Mouse (Mus musculus) gonadal fat pad, adult 2 months (tissue): ENCODE measurements around the gene Obsl1. TPM values are rescaled to one million over a fixed set of nuclear protein-coding genes. Genes with fewer than 3 reads are reported as not detected.

Source experiments
- DNase-seq: peaks from one replicate; pipeline ENCODE4 v3.0.0-alpha.2; 2012; ENCODE audit warnings: low read depth
- polyA plus RNA-seq: library from polyadenylated mRNA; depleted of rRNA; stranded (reverse); fragments of >200 nt; gene quantifications from 2 replicates; pipeline ENCODE4 v1.2.3, GENCODE M21; 2012

Obsl1 gene
- polyA plus RNA-seq, 1 experiment = 26.6 TPM

DNA sequence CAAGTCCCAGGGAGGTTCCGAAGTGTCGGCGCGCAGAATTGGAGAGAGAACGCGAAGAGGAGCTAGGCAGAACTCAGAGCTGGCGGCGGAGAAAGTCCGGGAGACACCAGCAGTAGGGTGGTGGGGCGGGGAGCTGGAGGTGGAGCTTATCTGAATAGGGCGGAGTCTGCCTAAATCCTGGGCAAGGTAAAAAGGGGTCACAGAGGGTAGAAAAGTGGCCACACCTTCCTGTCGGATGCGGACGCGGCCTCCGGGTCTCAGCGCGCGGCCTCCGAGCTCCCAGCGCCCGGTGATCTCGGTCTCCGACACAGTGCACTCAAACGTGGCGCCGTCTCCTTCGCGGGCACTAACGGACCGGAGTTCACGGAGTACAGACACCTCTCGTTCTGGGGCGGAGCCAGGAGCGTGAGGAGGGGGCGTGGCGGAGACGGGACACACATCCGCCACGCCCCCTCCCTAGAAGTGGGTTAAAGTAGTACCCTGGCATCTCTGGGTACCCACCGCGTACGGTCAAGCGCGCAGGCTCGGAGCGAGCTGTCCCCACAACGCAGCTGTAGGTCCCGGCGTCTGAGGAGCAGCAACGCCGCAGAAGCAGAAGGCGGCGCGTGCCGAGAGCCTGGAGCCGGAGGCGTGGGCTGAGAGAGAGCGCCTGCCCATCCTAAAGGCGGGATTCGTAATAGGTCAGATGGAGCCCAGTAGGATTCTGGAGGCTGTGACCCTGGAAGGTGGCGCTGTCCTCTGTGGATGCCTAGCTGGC is 18.7 kb downstream of the Obsl1 start:
- no peak for DNase-seq

DNA sequence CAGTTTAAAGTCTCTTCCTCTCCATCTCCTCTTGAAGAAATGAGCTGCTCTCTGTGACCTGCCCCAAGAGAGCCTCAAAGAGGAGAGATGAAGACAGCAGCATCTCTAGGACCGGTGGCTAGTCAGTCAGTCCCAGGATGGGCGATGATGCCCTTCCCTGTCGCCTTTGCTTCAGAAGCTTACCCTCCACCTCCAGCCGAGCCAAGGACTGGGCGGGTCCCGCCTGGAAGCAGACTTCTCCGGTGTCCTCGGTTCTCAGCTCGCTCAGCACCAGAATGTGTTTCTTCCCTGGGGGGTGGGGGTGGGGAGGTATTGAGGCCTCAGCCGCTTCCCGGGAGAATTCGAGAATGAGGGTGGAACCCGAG is 19.2 kb downstream of the Obsl1 start:
- no peak for DNase-seq

DNA sequence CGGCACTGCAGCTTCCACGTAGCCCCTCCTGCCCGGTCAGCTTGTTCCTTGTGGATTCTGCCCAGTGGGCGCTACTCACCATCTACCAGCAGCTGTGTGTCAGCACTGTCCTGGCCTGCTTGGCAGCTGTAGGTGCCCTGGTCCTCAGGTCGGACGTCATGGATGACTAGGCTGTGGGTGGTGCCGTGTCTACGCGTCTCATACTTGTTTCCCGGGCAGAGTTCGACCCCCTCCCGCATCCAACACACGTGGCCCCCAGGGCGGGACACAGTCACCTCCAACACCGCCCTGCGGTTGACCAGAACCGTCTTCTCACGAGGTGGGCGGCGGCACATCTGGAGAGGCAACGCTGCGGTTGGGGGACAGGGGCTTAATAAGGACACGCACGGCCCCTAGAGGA is 19.7 kb downstream of the Obsl1 start:
- no peak for DNase-seq

DNA sequence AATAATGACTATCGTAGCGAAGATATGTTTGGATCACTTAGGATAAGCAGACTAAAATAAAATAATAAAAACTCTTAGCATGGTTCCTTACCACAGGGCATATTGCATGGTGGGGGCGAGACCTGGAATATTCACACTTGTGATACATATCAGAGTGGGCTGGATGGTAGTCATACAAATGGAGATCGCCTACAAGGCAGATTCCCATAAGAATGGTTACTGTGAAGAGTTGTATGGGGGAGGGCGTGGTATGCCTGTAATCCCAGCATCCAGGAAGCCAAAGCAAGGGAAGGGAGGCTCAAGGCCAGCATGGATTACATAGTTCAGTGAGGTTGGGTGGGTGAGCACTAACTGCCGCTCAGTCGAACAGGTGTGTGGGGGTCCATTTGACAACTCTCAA is 25.5 kb downstream of the Obsl1 start:
- no peak for DNase-seq

DNA sequence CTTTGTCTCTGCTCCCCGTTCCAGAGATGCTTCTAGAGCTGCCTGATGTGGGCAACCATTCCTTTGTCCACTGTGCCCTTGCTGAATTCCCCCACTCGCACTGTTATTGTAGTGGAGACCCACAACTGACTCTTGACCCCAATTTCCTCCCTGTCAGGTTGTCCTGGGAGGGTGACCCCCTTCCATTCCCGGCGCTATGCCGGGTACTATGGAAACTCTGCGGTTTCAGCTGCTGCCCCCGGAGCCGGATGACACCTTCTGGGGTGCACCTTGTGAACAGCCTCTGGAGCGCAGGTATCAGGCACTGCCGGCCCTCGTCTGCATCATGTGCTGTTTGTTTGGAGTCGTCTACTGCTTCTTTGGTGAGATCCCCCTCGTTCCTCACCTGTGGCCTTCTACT is 26.2 kb downstream of the Obsl1 start:
- DNase-seq = no peak

DNA sequence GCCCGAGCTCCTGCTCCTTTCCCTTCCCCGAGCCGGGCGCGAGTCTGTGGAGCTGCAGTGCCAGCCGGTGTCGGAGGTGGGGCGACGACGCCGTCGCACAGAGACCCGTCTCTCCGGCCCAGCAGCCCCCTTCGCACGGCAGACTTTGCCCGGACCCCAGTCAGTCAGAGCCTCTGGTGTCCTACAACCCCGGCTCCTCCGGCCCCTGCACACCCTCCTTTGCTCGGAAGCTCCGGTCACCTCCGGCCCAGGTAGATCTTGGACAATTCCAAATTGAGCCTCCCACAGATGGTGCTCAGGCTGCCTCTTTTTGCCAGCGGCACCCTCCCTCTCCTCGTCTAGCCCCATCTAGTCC is 26.6 kb downstream of the Obsl1 start:
- DNase-seq = no peak

DNA sequence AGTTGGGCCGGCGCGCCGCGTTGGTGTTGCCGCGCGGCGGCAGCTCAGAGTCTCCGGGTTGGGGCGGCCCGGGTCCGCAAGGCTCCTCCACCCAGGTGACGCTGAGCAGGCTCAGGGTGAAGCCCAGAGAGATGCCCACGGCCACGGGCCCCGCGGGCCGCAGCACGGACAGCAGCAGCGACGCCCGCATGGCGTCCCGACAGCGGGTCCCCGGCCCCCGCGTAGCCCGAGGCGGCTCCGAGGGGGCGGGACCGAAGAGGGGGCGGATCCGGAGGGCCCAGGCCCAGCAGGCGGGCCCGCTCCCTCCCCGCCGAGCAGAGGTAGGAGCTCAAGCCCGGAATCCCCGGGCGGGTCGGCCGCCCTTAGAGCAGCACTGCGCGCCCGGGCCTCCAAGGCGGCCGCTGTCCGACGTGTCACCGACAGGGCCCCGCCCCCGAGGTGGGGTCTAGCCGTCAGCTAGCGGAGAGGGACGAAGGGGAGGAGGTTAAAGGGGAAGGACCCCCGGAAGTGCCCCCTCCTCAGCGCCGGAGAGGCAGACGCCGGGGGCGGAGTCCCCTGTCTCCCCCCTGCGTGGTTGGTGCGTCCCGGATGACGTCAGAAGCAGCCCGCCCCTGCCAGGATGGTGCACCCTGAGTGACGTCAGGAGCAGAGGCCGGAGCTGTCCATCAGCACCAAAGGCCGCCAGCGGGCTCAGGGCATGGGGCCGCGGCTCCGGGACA is 27.2 kb downstream of the Obsl1 start, which contains the start of the genes Chpf and Tmem198:
Gene Chpf (minus strand): TSS at position 392 of the 719 bp plus-strand sequence.
Gene Tmem198 (plus strand): TSS at position 617 of the 719 bp plus-strand sequence.
- DNase-seq = no peak

DNA sequence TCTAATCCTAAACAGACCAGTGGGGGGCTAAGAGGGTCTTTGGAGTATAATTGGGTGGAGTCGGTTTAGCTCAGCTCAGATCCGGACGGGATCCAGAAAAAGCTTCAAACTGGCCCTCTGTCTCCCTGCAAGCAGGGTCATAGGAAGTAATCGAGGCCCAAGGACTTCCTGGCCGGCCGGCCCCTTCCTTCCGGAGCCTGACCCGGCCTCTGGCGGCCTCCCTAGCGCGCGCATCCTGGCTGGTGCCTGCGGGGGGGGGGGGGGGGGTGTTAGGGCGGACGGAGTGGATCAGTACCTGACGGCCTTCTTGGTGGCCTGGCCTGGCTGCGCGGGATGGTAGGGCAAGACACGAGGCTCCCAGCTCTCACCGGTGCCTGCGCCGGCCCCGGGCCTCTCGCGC is 27.8 kb downstream of the Obsl1 start:
- DNase-seq = no peak

DNA sequence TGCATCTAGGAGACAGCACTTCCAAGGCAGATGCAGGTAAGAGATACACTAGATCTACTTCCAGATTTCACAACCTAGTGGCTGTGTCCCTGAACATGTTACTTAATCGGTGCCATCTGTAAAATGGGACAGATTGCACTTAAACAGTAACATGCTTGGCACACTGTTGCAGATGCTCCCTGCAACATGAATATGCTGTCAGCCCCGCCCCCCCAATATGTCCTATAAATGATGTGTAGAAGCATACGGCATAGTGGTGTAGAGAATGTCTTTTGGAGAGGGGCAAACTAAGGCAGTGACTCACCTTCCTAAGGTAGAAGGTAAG is 28.3 kb downstream of the Obsl1 start:
- DNase-seq = no peak

DNA sequence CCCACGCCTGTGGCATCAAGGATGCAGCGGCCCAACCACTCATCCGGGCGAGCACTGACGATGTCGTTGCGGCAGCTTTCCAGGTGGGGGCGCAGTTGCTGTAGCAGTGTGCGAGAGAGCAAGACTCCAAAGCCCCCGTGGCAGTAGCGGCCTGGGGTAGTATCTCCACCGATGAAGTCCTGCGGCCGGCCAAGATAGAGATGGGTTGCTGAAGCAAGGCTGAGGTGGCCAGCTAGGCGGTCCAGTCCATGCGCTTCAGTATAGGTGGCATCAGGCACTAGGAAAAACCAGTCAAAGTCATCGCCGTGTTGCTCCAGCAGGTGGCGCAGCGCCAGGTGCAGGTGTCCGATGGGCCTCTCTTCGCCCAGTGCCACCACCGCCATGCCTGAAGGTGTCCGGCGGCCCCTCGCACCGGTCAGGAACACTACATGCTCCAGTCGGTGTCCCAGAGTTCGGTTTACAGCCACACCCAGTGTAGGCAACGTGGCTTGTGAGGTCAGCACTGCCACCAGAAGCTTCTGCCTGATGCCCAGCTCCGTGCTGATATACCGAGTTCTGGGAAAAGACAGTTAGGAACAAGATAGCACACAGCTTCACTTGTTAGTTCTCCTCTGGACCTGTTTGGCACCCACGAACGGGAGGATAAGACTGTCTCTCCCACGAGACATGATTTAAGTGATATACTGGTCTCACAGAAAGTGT is 28.8 kb downstream of the Obsl1 start:
- DNase-seq = no peak

DNA sequence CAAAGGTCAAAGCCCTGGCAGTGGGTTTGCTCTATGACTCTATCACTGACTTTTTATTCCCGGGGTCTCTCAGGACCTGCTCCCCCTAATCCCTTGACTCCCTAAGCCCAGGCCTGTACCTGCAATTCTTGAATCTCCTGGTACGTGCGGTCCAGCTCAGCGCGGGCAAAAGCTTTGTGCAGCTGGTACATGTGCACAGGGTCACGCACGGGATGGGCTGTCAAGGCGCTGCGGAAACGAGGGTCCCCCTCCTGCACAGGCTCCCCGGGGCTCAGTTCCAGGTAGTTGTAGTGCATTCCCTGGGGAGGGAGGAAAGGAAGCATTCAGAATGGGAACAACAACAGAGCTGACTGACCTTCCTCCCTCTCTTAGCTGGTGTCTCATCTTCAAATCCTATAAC is 29.8 kb downstream of the Obsl1 start:
- no peak for DNase-seq

DNA sequence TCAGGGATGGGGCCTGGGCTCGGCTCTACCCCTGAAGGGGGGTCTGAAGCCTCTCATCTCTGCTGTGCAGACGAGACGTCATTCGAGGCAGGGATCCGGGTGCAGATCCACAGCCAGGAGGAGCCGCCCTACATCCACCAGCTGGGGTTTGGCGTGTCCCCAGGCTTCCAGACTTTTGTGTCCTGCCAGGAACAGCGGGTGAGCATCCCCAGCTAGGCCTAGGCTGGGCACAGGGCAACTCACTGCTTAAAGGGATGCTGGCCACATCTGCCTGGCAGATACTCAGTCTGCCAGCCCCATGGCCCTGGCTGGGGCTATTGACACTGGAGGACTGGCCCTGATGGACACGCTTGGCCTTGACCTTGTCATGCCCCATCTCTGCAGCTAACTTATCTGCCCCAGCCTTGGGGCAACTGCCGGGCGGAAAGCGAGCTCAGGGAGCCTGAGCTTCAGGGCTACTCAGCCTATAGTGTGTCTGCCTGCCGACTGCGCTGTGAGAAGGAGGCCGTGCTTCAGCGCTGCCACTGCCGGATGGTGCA is 36.9 kb downstream of the Obsl1 start:
- no peak for DNase-seq

DNA sequence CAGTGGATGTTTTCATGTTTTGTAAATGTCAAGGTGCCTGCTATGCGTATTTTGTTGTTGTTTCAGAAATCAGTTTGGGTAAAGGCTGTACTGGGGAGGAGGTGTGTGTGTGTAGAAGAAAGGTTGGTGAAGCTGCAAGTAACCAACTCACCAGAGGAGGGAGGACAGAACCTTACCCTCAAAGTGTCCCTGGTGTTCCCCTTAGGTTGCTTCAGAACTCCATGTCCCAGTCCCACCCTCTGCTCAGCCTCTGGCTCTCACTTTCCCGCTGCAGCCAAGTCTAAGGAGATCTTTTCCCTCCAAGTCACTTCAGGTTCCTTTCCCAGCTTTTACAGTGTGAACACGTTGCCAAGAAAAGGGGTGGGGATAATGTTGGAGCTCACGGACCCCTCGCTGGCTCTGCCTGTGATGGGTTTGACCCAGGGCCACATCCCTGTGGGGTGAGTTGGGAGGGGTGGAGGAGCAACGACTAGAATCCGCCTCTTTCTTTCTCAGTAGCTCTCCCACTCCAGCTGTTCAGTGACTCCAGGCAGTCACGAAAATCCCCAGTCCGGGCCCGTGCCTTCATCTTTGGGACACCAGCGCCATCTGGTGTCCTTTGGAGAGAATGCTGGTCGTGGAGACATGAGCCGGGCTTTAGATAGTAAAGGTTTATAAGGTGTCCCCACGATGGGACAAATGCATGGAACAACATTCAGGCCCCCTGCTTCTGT is 38.9 kb downstream of the Obsl1 start:
- DNase-seq = no peak

DNA sequence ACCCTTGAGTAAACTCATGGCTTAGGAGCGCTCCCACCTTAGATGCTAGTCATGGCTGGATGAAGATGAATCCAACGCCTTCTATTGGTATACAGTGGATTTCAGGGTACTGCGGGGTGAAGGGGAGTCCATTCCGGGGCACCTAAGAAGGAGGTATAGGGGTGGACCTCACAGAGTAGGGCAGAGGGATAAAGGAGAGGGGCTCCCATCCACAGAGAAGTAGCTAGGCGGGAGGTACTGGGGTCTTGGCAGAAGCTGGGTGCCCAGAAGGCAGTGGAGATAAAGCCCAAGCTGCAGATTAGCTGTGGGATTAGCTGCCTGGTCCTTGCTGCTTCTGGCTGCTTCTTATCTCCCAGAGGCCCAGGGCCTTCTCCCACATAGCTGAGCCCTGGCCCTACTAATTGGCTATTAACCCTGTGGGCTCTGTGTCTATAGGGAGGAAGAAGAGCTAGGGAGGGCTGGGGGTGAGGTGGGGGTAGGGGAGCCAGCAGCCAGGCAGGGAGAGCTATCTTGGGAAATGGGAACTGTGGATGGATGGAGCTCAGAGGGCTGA is 42.5 kb downstream of the Obsl1 start:
- no peak for DNase-seq

DNA sequence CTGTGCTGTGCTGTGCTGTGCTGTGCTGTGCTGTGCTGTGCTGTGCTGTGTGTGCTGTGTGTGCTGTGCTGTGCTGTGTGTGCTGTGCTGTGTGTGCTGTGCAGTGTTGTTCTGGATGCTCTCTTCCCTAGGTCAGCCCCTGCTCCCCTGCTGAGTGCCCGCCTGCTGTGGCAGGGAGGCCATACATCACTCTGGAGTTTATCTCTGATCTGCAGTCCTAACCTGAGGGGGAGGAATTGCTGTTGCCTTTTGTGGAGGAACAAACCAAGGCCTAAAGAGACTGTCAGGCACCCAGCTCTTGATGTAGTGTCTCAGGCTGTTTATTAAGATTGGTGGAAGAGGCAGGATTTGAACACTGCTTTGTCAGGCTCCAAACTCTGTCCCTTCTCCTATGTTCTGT is 43.6 kb downstream of the Obsl1 start:
- no peak for DNase-seq

DNA sequence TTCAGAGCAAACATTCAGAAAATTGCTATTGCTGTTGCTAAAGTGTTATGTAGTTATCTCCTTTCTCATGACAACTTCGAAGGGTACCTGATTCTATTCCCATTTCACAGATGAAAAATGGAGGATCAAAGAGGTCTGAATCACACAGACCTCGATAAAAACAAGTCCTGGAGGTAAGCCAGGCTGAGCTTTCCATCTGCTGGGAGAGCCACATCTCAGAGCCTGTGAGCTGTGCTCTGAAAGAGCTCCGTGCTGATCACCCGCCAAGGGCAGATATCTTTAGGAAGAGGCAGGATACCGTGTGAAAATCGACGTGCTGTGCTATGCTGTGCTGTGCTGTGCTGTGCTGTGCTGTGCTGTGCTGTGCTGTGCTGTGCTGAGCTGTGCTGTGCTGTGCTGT is 46.0 kb downstream of the Obsl1 start:
- DNase-seq = no peak

DNA sequence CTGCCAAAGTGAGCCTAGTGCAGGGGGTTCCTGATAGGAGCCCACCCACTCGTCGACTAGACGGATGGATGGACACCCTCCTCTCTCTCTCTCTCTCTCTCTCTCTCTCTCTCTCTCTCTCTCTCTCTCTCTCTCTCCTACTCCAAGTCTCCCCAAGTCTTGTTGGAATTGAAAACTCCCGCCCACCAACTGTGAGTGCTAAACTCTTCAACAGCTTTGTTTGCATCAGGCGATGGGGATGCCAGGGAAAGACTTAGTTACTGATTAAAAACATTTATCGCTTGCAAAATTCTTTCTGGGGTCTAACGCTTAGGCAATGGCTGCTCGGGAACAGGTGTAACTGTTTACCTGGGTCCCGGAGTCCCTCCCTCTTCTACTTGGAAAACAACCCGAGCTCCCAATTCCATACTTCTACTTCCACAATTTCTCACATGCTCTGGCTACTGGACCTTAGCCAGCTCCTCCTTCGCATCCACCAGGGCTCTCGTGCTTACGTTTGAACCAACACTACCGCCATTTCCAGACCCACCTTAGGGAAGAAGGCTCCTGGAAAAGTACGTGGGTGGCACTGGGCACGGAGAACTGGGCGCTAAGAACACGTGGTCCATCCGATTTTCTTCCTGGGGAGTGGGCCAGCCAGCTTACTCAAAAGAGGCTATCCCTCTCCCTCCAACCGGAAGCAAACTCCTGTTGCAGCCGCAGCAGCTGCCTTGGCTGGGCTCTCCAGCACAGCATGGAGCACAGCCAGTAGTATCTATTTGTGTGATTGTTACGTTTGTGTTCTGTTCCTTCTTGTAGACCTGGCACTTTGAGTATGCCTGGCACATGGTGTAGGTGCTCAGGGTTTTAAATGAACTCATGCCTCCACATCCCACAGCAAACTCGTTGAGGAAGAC is 47.2 kb downstream of the Obsl1 start:
- no peak for DNase-seq

DNA sequence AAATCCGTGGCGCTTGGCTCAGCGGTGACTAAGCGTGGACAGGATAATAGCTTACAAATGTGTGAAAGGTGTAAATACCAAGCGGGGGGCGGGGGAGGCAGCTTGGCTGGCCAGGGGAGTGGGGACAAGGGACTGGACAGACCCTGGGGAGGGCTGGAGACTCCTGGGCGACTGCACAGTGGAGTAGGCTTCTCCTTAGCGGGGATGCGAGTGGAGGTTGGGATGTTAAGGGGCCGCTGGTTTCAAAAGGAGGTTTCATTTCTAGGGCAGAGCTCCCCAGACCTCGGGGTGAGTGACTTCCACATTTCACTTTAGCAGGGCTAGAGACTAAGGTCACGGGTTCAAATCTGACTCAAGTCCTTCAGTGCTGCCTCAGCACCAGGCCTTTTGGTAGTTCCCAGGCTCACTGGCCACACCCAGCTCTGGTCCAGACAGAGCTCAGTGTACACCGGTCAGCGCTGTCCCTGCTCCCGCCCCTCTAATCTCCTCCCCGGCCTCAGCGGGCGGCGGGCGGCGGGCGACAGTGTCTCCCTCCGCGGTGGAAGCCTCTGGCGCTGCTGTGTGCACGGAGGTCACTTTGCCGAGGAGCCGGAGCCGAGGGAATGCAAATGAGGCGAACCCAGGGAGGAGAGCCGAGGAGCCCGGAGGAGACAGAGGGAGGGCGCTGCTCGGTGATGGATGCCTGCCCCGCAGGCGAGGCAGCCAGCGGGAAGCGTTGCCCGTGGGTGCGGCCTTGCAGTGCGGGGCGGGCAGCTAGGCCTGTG is 48.0 kb downstream of the Obsl1 start:
- DNase-seq = no peak

DNA sequence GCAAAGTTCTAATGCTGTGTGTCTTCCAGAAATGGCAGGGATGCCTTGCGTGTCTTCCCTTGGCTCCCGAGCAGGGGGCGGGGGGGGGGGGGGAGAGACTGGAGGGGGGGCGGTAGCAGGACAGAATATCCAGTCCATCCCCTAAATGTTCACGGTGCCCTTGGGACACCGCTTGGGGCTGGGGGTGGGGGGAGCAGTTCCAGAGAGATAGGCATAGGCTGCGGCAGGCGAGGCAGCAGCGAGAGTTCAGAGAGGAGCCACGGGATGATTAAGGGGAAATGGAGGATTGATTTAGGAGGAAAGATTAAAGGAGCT is 48.6 kb downstream of the Obsl1 start:
- DNase-seq = no peak
